Mouse (Mus musculus): ENCODE measurements around the gene Akap2.

DNA sequence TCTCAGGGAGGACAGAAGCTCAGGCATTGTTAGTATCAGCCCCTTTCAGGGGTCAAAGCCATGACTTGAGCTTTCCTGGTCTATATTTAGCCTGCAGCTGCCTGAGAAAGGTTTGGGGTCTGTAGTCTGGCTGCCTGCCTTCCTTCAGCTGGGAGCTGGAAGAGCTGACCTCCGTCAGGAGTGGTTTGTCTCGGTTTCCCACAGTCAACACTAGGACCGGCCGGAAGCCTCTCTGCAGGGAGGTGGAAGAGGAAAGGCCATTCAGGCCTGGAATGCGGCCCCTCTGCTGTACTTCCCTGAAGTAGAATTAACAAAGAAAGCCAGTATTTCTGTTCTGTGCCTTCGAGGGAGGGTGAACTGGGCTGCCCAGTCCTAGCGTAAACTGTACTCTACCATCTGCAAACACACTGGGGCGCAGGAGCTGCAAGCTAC, 129.6 kb downstream of the Akap2 start:
- TF ChIP-seq POLR2A (IDR thresholded peaks at IDR 0.05; ENCODE audit: borderline replicate concordance, extremely low read depth, low read depth, low read length) (peak; percentile 52; the same call in 1 of the 2 replicates), CTCF (IDR thresholded peaks at IDR 0.05; ENCODE audit: insufficient read depth, low read length) (no peak)
